Mouse (Mus musculus): ENCODE measurements at regions not wholly inside any gene's neighbourhood (a gene's known extent, or its start where the extent isn't known, plus 50 kb on each side); places are given as distances from the start of the nearest gene placed in this dataset.

DNA sequence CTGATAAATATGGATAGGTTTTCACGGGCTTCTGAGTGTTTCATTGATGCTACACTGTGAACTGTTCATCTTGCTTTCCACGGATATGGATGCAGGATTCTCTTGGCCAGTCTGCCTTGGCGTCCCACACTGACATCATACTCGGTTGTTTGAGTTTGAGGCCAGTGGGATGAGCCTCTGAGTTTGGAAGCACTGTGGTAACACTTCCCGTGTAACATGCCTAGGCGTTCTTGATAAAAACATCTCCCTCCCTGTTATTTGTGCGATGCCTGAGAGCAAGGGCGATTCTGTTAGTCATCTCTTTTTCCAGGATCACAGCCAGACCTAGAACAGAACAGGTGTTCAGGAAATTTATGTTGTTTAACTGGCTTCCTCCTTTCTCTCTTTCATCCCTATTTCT is 482.5 kb upstream of the Id2 start:
- no peak for TF ChIP-seq CTCF (IDR thresholded peaks at IDR 0.05; ENCODE audit: borderline replicate concordance, extremely low read depth, insufficient read depth, insufficient read length)
- no peak for TF ChIP-seq POLR2A (IDR thresholded peaks at IDR 0.05; ENCODE audit: borderline replicate concordance, extremely low read depth, insufficient read depth, insufficient read length, poor library complexity, severe bottlenecking)
